Mouse (Mus musculus) megakaryocyte, embryonic 14.5 days (primary cell): ENCODE measurements around the gene Tubgcp3.

ENCODE experiments used
- FLI1 ChIP-seq: IDR thresholded peaks from 2 replicates; pipeline ENCODE4 v1.6.1; 2012; ENCODE audit warnings: low read length, inconsistent platforms, mixed read lengths
- GATA1 ChIP-seq: IDR thresholded peaks from 3 replicates; pipeline ENCODE4 v1.6.1; 2012; ENCODE audit warnings: mixed read lengths, low read length, inconsistent platforms, borderline replicate concordance

DNA sequence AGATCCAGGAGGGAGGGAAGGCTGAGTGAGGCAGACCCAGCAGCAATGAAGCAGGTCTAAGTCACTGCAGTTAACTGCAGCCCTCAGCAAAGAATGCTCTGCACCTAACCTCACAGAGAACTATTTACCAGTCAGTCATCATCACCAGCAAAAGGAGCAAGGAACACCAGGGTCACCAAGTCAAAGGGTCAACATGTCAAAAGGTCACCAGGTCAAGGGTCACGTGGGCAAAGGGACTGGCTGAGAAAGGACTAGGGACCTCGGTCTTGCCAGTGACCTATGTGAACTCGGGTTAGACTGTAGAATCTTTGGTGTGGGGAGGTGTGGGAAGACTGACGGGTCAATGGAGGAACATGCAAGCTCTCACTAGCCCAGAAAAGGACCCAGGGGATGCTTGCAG, 25.5 kb downstream of the Tubgcp3 start:
- TF ChIP-seq GATA1 (no peak), FLI1 (no peak)
